Mouse (Mus musculus) spleen, adult 18-20 months (tissue): Measurements from ENCODE around the gene Ror1.

ENCODE experiments used
- DNase-seq, 2 experiments: peaks; one replicate each; pipeline ENCODE4 v3.0.0; 2022; ENCODE audit warnings: mixed read lengths in 2 of 2

Ror1 gene

DNA sequence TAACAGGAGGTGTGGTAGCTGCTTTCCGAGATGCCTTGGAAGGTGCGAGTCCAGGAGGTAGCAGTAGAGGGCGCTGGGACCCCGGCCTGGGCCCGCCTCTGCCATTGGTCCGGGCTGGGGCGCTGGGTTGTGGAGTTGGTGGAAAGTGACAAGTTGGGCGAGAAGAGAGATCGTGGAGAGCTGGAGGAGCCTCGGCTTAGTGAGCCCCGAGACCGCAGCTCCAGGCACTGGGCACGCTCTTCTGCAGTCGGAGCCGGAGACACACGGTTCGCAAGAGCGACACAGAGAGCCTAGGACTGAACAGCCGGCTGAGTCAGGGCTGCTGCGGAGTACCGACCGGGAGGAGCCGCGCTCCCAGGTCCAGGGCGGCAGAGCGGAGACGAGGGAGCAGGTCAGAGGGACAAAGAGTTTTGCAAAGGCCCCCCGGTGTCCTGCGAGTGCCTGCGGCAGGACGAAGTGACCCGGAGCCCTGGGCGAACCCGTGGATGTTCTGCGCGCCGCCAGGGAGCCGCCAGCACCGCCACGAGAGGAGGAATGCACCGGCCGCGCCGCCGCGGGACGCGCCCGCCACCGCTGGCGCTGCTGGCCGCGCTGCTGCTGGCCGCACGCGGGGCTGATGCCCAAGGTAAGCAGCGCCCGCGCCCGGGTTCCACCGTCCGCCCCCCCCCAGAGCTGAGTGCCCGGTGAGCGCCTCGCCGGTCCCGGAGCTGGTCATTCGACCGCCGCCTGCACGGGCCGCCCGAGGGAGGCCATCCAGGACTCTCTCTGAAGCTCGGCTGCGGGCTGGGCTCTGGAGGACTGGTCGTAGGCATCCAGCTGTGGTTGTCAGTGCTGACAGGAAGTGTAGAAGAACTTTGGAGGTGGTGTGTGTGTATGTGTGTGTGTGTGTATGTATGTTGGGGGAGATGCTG is at the start of gene Ror1:
Ror1 (plus strand) TSS at position 107 of the 911 bp plus-strand sequence.
- peak; percentile 27 to 64 for DNase-seq

DNA sequence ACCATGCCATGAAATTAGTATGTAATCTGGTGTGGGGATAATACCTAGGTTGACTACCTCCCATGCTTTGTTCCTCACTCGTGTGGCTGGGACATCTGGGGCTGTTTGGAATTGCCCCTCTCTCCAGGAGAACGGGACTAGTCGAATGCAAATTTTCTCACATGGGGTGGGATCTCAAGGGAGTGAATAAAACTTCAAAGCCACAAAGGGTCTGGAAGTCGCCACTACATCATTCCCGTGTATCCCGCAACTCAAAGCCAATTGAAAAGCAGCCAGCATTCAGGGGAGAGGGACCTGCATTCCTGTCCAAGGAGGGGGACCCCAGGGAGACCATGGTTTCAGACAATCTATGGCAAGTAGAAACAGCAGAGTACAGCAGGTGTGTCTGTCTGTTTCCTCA is 48.5 kb upstream of the Ror1 start:
- DNase-seq, result no peak

DNA sequence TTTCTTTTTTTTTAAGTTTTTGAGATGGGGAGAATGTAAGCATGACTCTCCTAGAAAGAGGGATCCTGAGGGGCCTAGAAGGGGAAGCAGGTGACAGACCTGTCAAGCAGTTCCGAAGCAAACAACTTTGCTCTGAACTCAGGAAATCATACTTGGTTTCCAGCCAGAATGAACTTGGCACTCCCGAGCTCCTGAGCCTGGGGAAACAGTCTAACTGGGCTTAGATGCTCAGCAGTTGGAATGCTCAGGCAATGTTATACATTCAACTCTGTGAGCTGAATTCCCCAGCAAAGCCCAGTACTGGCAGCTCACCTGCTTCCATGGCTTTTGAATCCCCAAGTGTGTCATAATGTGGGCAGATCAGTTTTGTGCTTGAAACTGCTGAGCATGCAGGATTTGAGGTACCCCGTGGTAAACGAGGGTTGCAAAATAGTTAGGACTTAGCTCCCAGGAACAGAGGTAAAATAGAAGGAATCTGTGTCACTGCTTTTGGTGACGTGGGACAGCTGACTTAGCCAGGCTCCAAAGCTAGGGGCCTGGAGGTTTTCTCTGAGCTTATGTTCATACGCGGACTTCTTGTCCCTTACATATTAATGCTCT is 47.1 kb upstream of the Ror1 start:
- DNase-seq, result no peak

DNA sequence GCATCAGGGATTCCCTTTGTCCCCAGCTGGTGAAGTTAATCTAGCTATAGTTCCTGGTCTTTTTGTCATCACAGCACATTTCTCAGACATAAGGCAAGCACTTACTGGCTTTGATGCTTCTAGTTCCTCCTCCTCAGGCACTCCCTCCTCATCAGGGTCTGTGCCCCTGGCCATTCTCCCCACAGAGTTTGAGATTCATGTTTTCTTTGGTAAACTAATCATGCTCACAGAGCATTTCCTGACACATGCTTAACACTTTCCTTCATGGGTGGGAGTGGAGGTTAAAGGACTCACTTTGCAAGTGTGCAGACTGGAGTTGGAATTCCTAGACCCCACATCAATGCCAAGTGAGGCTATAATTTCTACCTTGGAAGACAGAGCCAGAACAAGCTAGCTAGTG is 43.8 kb upstream of the Ror1 start:
- DNase-seq, result no peak

GRCm38 (mm10) chr4:100052258-100052657 is 43.3 kb upstream of the Ror1 start:
- no peak for DNase-seq

- no peak for DNase-seq
These were observed 39.5 kb upstream of the Ror1 start for GRCm38 (mm10) chr4:100056046-100056445.

DNA sequence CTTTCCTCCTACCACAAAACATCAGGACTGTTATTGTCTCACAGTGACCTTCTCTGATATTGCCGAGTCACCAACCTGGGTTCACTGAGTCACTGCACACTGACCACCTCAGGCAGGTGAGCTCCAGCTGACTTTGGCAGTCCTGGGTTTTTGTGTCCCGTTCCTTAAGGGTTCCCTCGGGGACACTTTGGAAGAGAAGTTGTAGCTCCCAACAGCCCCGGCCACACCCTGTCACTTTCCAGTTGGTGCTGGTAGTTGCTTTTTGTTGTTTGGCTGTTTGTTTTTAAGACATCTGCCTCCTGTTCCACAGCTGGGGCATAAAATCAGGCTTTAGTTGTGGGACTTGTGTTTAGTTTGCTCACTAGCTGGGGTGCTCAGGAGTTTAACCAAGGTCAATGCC is 39.1 kb upstream of the Ror1 start:
- DNase-seq, result no peak

DNA sequence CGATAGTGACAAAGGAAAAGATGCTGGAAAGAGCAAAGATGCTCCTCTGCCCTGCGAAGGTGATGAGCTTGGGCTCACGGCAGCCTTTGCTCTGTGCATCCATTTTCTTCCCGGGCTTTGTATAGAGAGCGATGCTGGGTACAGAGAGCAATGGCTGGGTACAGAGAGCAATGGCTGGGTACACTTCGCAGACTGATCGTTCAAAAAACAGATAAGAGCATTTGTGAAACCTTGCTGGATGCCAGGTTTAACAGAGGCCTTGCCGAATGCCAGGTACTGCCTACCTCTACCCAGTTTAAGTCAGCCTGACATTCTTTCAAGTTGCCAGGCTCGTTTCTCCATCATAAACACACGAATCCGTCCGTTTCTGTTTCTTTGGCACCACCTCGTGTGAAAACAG is 38.2 kb upstream of the Ror1 start:
- DNase-seq, result no peak

DNA sequence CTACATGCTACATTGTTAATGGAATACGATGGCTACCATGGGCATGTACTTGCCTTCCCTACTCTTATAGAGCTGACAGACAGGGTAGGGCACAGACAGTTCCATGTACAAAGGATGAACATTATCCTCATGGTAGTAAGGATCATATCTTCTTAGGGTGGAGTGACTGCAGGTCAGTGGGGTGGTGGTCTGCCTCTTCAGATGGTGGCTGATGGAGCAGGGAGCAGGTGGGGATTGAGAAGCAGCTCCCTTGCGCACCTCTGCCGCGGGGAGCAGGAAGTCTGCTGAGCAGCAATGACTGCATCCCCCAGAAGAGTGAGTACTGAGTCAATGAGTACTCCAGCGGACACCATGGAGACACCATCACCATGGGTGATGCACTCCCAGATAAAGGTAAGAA is 37.0 kb upstream of the Ror1 start:
- no peak for DNase-seq

GRCm38 (mm10) chr4:100059811-100060210 is 35.8 kb upstream of the Ror1 start:
- DNase-seq, result no peak

- no peak for DNase-seq
These were observed 34.1 kb upstream of the Ror1 start for GRCm38 (mm10) chr4:100061396-100062066.

GRCm38 (mm10) chr4:100065686-100066085 is 29.9 kb upstream of the Ror1 start:
- DNase-seq, result no peak

DNA sequence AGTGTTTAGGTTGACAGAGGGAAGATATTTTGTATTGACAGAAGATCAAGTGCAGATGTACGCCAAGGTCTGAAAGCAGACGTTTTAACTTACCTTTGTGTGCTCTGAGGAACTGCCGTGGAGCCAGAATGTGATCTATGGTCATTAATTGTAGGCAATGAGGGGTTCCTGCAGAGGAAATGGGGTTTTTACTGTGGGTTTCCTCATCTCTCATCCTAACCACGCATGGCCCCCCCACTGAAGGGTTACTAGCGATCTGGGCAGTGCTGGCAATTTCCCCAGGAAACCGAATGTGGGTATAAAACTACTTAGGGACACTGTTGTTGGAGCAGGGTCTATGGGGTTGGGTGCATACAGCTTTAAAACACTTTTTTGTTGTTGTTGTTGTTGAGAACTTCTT is 25.5 kb upstream of the Ror1 start:
- no peak for DNase-seq

GRCm38 (mm10) chr4:100096596-100097181 is 1.1 kb downstream of the Ror1 start:
- DNase-seq, result no peak

GRCm38 (mm10) chr4:100097364-100097979 is 1.9 kb downstream of the Ror1 start:
- DNase-seq, result no peak

GRCm38 (mm10) chr4:100101066-100101820 is 5.7 kb downstream of the Ror1 start:
- no peak for DNase-seq

- DNase-seq, result no peak
These were observed 6.3 kb downstream of the Ror1 start for GRCm38 (mm10) chr4:100101844-100102243.

- no peak for DNase-seq
These were observed 8.7 kb downstream of the Ror1 start for GRCm38 (mm10) chr4:100104241-100104640.

DNA sequence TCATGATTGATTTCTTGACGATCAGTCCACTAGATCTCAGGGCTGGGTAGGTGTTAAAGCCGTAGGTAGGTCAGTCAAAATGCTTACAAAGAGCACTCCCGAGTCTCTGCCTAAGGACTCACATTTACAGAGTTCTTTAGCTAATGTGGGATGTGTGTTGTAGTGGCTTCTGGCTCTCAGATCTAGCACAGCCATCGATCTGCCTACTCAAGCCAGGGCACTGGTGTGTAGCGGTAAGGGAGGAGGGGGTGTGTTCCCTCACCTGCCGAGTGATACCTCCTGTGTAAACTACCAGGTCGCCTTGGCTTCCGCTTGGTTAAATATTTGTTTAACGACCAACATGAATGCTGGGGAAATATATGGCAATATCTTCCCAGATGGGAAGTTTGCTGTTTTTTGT is 12.0 kb downstream of the Ror1 start:
- DNase-seq, result no peak

GRCm38 (mm10) chr4:100108551-100108950 is 13.0 kb downstream of the Ror1 start:
- no peak for DNase-seq

DNA sequence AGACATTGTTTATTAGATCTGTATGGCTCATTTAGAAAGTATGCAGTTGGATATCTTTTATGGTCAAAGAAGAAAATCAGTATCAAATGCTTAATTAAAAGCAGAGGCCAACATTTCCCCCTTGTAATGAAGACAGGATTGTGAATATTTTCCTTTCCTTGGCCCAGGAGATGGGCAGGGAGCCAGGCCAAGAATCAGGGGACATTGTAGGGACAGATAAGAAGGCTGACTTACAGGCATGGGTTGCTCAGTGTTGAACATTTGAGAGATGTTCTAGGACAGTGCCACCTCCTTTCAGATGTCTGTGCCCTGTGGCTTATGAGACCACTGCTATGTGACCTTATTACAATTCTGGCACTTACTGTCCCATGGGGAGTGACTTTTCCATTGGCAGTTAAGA is 18.6 kb downstream of the Ror1 start:
- no peak for DNase-seq

- no peak for DNase-seq
These were observed 20.8 kb downstream of the Ror1 start for GRCm38 (mm10) chr4:100116366-100116765.
